Mouse (Mus musculus): ENCODE data around the gene Prss44. TPM values are rescaled to one million over a fixed set of nuclear protein-coding genes. Genes with fewer than 3 reads are reported as not detected.

Prss44 gene
- total RNA-seq (2021) = not detected
- long read RNA-seq, experiment 1 = 0 reads
- long read RNA-seq, experiment 2 = 0 reads

DNA sequence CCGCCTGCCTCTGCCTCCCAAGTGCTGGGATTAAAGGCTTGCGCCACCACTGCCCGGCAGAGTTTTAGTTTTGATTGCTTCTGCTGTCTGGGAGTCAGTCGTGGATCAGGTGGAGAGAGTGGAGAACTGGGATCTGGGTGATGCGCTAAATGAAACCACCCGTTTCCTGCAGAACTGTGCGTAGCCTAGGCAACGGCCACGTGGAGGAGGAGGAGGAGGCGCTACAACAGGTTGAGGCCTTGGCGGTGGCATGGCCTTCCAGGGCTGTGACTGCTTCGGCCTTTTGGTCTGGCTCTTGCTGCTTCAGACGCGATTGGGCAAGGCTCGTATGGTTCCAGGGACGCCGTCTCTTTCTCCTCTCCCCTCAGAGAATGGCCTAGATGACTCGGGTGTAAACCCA, at the start of gene Prss44:
TSS of gene Prss44 (plus strand) at position 206 of the 400 bp plus-strand sequence.
- no peak for DNase-seq (ENCODE audit: low spot score in 2 of 2)

DNA sequence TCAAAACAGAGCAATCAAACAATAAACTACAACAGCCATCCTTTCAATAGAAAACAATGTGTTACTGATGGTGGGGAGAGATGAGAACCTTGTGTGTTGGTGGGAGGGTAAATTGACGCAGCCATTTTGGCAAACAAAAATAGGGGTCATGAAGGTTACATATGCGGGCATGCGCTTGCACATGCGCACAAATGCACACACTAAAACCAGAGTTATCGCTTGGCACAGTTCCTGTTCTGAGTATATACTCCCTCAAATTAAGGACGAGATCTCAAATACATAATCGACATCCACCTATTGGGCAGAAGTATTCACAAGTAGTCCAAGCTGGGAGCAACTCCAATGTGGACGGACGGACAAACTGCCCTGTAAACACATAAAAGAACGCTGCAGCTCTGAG, 41.5 kb upstream of the Prss44 start:
- no peak for DNase-seq (ENCODE audit: low spot score in 2 of 2)

DNA sequence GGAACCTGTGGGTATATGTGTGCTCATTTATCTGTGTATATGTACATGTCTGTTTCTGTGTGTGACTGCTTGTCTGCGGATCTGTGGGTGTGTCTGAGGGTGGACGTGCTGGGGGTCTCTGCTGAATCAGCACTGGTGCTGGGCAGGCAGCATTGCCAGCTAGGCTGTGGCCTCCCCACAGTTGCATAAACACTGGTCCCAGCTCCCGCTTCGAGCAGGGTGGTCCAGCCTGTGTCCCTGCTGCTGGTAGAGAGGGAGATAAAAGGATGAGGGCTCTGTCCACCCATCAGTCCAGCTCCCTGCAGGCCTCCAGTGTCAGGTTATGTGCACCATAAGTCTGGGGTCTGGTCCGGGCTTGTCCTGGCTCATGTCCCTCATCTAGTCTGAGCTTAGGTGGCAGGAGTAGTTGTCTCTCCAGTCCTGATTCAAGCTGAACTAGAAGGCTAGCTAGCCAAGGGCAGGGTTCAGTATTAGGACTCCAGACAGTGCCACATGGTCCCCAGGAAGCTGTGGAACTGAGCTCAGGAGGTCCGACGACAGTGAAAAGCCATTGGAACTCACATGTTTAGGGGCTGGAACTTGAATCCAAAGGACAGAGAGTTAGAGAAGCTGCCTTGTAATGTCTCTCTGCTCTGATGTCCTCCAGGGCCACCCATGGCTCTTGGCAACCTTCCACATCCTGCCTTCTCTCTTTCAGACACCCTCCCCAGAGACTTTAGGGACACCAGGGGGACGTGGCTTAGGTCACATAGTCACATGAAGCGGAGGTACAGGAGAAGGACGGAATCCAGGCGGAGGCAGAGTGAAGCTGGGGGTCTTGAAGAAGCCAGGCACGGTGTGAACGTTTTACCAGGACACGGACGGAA, 39.2 kb upstream of the Prss44 start:
- no peak for DNase-seq (ENCODE audit: low spot score in 2 of 2)

DNA sequence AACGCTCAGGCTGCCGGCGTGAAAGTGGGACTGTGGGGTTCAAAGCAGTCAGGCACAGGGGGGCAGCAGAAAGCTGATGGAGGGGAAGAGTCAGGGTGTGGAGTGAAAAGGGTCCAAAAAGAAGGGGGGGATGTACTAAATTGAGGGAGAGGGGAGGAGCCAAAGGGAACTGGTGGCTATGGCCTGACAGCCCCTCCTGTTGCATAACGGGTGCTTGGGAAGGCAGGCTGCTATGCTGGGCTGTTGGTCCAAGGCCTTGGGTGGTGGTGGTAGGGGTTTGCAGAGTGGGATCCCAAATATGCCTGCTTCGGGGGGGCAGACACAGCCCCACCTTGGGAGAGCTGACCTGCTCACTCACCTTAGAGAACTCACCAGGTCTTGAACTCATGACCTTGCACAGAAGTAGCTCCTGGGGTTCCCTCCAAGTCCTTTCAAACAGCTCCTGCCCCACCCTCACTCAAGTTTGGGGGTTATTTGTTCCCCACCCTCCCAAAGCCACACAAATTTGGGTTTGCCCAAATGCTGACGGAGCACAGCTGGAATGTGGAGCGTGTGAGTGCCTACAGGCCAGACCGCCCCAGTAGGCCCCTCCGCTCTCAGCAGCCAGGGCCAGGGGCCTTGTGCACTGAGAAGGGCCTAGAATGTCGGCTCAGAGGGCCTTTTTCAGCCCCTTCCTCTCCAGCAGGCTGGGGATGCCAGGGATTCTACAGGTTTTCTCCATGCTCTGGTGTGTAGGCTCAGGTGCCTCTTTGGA, 38.3 kb upstream of the Prss44 start:
- no peak for DNase-seq (ENCODE audit: low spot score in 2 of 2)

DNA sequence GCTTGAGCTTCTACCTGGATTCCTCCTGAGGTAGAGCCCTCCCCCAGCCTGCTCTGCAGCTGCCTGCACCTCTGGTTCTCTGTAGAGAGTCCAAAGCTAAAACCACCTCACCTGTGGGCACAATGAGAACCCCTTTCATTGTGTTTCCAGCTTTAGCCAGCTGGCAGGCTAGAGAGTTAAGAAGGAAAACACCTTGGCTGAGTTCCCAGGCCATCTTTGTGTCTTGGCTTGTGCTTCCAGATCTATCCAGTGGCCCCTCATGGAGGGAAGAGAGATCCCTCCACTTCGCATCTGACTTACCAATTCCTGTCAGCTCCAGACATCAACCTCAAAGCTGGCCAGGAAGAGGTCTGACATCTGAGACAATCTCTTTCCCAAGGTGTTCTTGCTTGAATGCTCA, 35.7 kb upstream of the Prss44 start:
- no peak for DNase-seq (ENCODE audit: low spot score in 2 of 2)

DNA sequence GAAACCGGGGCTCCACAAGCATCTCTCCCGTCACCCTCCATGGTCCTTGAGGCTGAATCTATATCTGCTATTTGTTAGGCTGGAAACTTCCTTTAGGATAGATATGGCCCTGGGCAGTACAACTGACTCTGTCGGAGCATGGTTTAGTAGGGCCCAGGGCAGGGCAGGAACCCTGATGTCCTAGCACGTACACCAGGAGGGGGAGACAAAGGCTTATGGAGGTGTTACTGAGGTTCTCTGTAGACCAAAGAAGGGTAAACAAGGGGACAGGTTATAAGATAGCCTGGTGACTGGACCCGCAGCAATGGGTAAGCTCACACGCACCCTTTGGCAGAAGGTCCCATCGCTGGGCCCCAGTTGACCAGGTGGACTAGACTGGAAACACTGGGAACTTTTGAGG, 35.2 kb upstream of the Prss44 start:
- DNase-seq (ENCODE audit: low spot score in 2 of 2) = no peak

DNA sequence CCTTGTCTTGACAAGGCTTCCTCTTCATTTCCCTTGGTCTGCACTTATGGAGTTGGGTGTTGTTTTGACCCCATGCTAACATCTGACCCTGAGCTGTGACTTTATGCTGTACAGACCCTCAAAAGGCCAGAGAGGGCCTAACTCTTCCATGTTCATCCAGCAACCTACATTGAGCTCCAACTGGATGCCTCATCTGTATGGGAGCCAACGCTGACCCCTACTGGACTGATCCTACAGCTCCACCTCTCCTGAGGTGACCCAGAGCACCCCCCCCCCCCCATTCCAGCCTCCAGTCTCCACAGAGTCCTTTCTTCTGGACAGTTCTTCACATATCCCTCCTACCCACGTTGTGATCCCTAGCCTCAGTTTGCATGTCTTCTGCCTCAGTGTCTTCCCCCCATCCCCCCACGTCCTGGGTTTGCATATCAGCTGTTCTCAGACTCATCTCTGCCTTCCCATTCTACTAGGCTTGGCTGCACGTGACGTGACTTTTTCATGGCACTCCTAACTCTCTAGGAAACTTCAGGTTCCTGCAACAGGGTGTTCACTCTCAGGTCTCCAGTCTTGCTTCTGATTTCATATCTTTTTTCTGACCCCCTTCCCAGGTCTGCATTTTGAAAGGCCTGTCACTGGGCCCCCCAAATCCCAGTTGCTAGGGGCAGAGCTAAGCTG, 34.4 kb upstream of the Prss44 start:
- DNase-seq (ENCODE audit: low spot score in 2 of 2) = no peak

DNA sequence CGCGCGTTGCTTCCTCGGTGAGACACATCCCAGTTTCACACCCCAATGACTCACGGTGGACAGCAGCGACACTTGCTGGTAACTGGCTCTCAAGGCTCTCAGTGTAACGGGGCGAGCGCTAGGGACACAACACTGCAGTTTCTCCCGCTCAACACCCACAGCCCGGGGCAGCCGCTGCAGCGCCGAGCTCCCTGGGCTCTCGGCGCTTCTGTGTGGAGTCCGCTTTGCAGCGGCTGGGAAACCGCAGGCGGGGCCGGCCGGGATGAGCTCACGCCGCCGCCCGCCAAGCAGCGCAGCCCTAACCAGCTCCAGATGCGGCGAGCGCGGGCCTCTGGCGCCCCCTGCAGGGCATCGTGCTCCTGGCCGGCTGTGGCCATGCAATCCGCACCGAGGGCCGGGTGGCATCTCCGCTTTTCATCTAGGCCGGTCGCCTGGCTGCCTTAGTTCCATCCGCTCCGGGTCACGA, 32.5 kb upstream of the Prss44 start:
- peak; percentile 98 for DNase-seq (ENCODE audit: low spot score in 2 of 2)

DNA sequence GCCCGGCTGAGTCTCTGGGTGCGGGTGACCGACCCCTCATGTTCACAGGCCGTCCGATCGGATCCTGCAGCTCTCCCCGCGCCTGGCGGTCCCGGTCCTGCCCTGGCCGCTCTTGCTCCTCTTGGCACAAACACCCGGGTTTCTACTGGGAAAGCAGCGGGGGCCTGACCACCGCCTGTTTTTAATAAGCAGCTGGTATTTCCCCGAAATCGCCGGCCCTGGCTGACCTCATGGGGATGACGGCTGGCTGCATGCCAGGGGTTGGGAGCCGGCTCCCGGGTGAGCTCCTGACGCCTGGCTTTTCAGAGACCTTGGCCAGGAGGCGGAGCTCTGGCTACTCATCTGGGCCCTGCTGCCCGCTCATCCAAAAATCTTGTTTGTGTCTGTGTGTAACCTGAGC, 32.1 kb upstream of the Prss44 start:
- DNase-seq (ENCODE audit: low spot score in 2 of 2) = peak; percentile 88 to 92

DNA sequence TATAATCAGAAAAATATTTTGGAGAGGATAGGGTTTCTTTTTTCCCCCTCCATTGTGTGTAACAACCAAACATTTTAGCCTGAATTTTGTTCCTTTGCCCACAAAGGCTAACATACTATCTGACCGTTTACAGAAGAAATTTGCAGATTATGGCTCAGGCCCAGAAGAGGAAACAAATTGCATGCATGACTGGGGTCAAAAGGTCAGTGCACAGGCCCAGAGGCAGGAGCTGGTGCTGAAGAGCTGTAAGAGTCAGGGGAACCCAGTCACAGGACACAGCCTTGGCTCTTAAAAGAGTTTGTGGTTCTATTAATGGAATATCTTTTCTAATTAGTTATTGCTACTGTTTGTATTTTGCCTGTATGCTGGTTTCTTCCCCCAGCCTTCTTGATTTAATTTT, 30.2 kb upstream of the Prss44 start:
- no peak for DNase-seq (ENCODE audit: low spot score in 2 of 2)

DNA sequence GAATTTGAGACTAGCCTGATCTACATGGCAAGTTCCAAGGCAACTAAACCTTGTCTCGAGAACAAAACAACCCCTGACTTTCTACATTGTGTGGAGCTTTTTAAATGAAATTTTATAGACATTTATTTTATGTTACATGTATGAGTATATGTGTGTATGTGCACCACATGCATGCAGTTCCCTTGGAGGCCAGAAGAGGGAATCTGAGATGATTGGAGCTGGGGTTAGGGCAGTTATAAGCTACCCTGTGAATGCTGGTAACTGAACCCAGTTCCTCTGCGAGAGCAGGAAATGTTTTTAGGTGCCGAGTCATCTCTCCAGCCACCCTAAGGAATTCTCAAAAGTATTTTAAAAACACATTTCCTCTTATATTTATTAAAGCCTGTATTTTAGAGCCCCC, 25.6 kb upstream of the Prss44 start:
- DNase-seq (ENCODE audit: low spot score in 2 of 2) = no peak

DNA sequence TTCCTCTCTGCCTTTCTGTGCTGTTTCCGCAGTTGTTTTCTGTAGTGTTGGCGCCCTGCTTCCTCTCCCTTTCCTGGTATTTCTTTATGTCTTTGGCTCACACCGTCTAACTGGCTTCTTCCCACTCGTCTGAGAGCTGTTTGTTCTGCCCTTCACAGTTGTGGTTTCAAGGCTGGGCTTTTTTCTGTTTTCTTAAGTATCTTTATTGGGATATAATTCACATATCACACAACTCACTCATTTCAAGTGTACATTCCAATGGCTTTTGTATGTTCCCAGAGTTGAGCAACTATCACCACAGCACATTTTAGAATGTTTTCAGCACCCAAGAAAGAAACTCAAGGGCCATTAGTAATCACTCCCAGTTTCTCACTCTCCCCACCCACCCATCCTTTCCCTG, 23.3 kb upstream of the Prss44 start:
- no peak for DNase-seq (ENCODE audit: low spot score in 2 of 2)

DNA sequence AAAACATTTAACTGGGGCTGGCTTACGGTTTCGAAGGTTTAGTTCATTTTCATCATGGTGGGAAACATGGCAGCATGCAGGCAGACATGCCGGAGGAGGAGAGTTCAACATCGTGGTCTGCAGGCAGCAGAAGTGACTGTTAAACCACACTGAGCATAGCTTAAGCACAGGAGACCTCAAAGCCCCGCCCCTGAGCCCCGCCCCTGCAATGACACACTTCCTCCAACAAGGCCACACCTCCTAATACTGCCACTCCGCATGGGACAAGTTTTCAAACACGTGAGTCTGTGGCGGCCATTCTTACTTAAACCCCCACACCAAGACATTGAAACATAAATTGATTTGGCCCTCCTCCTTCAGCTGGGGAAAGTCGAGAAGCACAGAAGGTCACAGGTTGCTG, 16.8 kb upstream of the Prss44 start:
- no peak for DNase-seq (ENCODE audit: low spot score in 2 of 2)

DNA sequence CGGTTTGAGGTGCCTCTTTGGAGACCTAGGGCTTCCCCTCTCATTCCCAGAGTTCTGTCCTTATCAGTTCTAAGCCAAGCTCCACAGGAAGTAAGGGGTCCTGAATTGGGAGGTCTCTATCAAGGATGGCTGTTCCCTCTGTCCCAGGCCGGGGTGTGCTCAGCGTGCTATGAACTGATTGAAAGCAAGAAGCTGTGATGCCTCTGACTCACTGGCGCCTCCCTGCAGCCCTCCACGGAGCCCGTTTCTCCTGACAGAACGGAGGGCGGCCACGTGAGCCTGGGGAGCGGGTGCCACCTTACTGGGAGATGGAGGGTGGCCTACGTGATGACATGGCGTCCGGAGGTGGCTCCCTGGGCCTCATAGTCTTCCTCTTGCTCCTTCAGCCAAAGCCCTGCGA, 15.9 kb upstream of the Prss44 start, which contains the start of gene Prss42:
TSS of gene Prss42 (plus strand) at position 301 of the 400 bp plus-strand sequence.
- DNase-seq (ENCODE audit: low spot score in 2 of 2) = no peak

DNA sequence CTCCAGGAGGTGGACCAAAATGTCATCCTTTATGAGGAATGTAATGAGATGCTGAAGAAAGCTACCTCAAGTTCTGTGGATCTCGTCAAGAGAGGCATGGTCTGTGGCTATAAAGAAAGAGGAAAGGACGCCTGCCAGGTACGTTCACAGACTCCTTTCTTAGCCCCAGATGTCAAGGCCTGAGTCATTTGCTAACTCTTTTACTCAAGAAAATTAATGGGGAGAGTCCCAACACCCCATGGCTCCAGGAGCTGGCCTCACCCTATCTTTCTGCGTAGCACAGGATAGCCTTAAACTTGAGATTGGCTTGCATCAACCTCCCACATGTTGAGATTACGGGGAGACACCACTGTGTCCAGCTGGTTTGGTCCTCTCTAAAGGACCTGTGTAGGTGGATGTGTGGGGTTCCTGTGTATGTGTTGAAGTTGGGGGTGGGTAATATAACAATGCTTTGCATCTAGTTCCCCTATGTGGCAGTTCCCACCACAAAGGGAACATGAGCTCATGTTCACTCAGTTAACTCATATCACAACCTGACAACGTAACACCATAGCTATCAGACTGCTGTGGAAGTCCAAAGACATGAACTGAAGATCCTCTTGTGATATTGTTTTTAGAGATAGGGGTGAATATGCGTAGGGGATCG, 12.8 kb upstream of the Prss44 start:
- no peak for DNase-seq (ENCODE audit: low spot score in 2 of 2)

DNA sequence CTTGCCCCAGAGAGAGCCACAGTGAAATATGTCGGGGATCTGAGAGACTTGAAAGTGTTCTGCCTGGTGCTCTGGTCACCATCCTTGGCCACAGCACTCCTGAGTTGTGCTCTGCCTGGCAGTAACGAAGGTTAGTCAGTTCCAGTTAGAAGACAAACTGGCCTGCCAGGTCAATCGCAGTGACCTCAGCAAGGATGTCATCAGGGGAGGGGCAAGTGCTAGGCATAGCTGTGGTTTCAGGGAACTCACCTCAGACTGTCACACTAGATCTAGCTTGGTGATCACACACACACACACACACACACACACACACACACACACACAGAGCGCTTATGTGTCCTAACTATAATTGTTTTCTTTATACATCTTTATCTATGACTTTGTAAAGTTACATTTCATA, 10.5 kb upstream of the Prss44 start:
- no peak for DNase-seq (ENCODE audit: low spot score in 2 of 2)

DNA sequence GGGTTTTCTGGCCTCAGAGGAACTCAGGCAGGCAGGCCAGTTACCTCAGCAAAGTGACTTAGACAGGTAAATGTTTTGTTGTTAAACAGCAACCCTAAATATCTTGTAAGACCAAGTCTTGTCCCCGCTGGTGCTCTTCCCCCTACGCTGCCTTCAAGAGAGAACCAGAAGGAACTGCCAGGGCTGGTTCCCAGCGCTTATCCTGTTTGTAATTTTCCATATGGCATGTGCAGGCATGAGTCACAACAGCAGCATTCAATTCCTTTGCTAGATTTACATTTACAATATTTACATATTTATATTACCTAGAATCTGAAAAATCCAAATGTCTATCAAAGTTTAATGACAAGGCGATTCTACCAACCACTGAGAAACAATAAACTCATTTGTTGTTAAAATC, 3.7 kb upstream of the Prss44 start:
- no peak for DNase-seq (ENCODE audit: low spot score in 2 of 2)

DNA sequence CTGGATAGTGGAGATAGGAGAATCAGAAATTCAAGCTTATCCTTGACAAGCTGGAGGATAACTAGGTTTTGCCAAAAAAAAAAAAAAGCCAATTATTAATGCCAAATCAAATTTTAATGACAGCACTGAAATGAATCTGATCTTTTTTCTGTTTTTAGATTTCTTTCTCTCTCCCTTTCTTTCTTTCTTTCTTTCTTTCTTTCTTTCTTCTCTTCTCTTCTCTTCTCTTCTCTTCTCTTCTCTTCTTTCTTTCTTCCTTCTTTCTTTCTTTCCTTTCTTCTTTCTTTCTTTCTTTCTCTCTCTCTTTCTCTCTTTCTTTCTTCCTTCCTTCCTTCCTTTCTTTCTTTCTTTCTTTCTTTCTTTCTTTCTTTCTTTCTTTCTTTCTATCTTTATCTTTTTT, 6.8 kb downstream of the Prss44 start:
- DNase-seq (ENCODE audit: low spot score in 2 of 2) = peak in 1 of 2 experiments; percentile 48

DNA sequence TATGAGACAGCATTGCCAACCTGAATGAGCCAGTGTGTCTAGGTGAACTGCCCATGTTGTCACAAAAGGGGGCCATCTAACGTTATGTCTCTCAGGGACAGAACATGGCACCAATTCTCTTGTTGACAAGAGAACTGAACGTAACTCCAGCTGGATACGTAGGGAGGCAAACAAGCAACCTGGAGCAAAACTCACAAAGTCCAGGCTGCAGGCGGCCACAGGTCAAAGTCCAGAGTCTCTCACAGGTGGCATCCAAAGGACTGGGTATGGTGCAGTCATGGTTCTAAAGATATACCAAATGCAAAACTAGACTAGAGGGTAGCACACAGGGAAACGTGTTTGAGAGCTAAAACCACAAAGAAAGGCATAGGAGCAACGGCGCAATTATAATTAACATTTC, 7.6 kb downstream of the Prss44 start:
- no peak for DNase-seq (ENCODE audit: low spot score in 2 of 2)

DNA sequence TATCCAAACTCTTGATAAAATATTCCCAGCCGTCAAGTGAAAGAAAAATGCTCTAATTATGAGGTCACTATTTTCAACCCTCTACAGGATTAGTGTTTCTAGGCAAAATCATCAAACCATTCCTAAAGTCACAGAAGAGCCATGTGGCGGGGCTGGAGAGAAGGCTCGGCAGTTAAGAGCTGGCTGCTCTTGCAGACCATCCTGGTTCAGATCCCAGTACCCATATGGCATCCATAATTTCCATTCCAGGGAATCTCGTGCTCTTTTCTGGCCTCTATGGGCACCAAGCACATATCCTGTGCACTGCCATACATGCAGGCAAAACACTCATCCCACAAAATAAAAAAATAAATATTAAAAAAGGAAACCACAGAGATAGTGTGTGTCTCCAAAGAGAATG, 11.6 kb downstream of the Prss44 start:
- DNase-seq (ENCODE audit: low spot score in 2 of 2) = no peak

DNA sequence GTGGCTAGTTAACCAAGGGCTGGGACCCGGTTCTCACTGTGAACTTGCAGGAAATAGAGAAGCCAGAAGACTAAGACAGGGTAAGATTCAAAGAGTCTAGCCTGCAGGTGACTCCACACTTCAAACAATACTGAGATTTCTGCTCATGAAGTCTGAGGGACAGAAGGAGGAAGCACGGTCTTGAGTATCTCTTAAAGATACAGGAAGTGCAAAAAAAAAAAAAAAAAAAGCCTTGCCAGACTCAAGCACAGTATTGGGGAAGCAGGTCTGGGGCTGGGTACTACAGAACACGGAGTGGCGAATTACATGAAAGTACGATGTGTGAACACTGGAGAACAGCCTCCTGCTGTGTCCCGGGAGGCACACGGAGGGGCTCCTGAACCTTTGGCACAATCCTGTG, 12.0 kb downstream of the Prss44 start:
- DNase-seq (ENCODE audit: low spot score in 2 of 2) = no peak
